Mouse (Mus musculus) spleen, postnatal 10 days (tissue): ENCODE measurements around the gene Ctsd.
A peak's percentile ranks its signal among the peaks of the same experiment; 100 is the strongest.
"Not testable (repeated sequence)": the region's sequence is repeated elsewhere in the genome, so short reads cannot be mapped to it uniquely, and the experiment has no call there.

ENCODE experiments used
- DNase-seq, 2 experiments: peaks; one replicate each; pipeline ENCODE4 v3.0.0; 2021 to 2022; ENCODE audit warnings: low spot score in 2 of 2

Ctsd gene

GRCm38 (mm10) chr7:142387419-142388148 is at the start of gene Ctsd:
Gene Ctsd (minus strand): TSS chr7:142388038.
- peak; percentile 96 to 99 for DNase-seq

- no peak for DNase-seq
Measured at GRCm38 (mm10) chr7:142437324-142437723, 49.5 kb upstream of the Ctsd start.

GRCm38 (mm10) chr7:142435524-142435923 is 47.7 kb upstream of the Ctsd start:
- DNase-seq: peak; percentile 58 to 80

- no peak for DNase-seq
Measured at GRCm38 (mm10) chr7:142434137-142434865, 46.5 kb upstream of the Ctsd start, which contains the start of gene Syt8. Gene Syt8 (plus strand): TSS chr7:142434850.

- DNase-seq: no peak
Measured at GRCm38 (mm10) chr7:142433623-142434022, 45.8 kb upstream of the Ctsd start.

GRCm38 (mm10) chr7:142431106-142431505 is 43.3 kb upstream of the Ctsd start:
- no peak for DNase-seq

GRCm38 (mm10) chr7:142430160-142430678 is 42.4 kb upstream of the Ctsd start:
- no peak for DNase-seq

- peak in 1 of 2 experiments; percentile 56 for DNase-seq
Measured at GRCm38 (mm10) chr7:142428213-142428612, 40.4 kb upstream of the Ctsd start.

GRCm38 (mm10) chr7:142425641-142426213 is 37.9 kb upstream of the Ctsd start:
- no peak for DNase-seq

GRCm38 (mm10) chr7:142421826-142422225 is 34.0 kb upstream of the Ctsd start:
- DNase-seq: no peak

GRCm38 (mm10) chr7:142419887-142420286 is 32.0 kb upstream of the Ctsd start:
- DNase-seq: no peak

GRCm38 (mm10) chr7:142418679-142419078 is 30.8 kb upstream of the Ctsd start:
- no peak for DNase-seq

GRCm38 (mm10) chr7:142418027-142418426 is 30.2 kb upstream of the Ctsd start:
- no peak for DNase-seq

GRCm38 (mm10) chr7:142416225-142416624 is 28.4 kb upstream of the Ctsd start:
- no peak for DNase-seq

GRCm38 (mm10) chr7:142415314-142415713 is 27.5 kb upstream of the Ctsd start:
- DNase-seq: no peak

- DNase-seq: no peak
Measured at GRCm38 (mm10) chr7:142413285-142413684, 25.4 kb upstream of the Ctsd start.

GRCm38 (mm10) chr7:142409603-142410002 is 21.8 kb upstream of the Ctsd start:
- DNase-seq: no peak

GRCm38 (mm10) chr7:142408686-142409085 is 20.8 kb upstream of the Ctsd start:
- DNase-seq: no peak

GRCm38 (mm10) chr7:142407935-142408334 is 20.1 kb upstream of the Ctsd start:
- DNase-seq: no peak

GRCm38 (mm10) chr7:142405134-142405533 is 17.3 kb upstream of the Ctsd start:
- DNase-seq: not testable (repeated sequence)

GRCm38 (mm10) chr7:142403591-142403990 is 15.8 kb upstream of the Ctsd start:
- DNase-seq: no peak

- no peak for DNase-seq
Measured at GRCm38 (mm10) chr7:142400750-142401142, 12.9 kb upstream of the Ctsd start.
